Mouse (Mus musculus) activated CD4-positive, CD25-positive, alpha-beta regulatory T cell, adult 9 weeks (primary cell): Measurements from ENCODE around the gene Zfp184. TPM values are rescaled to one million over a fixed set of nuclear protein-coding genes. Genes with fewer than 3 reads are reported as not detected.

Experiments used
- polyA plus RNA-seq: library from polyadenylated mRNA; unstranded; fragments of 100-300 nt; shearing (Covaris generic); gene quantifications from one replicate; pipeline ENCODE4 v1.2.1, GENCODE M21; 2017

Gene Zfp184
- polyA plus RNA-seq = 0.32 TPM

DNA sequence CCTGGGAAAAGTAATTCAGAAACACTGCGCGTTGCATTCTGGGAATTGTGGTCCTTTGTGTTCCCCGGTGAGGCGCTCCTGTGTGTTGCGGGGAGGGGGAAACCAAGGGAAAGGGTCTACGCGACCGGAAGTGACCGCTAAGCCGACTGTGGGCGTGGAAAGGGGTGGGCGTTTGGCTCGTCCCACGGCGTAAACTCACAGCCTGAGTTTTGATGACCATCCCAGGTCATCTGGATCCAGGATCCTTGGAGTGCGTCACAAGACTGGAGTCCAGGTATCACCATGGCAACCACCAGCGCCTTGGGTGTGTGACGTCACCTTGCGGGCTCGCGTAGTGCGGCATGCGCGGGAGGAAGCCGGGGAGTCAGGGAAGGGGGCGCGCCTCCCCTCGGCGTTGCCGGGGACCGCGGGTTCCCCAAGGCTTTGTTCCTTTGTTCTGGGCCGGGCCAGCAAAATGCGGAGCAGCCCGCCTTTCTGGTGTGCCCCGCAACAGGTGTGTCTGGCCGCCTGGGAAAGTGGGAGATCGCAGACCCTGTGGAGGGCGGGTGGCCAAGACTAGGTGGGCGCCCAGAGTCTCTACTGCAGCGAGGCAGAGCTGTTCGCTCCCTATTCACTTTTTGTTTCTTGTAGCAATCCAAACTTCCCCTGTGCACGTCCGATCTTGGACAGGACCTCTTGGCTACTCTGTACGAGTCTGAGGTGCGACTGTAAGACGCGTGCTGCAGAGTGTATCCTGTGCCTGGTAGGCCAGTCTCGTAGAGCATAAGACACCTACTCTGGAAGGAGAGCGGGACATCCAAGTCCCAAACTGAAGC lies at the start of gene Zfp184:
Gene Zfp184 (plus strand): TSS at position 169 of the 815 bp plus-strand sequence.

DNA sequence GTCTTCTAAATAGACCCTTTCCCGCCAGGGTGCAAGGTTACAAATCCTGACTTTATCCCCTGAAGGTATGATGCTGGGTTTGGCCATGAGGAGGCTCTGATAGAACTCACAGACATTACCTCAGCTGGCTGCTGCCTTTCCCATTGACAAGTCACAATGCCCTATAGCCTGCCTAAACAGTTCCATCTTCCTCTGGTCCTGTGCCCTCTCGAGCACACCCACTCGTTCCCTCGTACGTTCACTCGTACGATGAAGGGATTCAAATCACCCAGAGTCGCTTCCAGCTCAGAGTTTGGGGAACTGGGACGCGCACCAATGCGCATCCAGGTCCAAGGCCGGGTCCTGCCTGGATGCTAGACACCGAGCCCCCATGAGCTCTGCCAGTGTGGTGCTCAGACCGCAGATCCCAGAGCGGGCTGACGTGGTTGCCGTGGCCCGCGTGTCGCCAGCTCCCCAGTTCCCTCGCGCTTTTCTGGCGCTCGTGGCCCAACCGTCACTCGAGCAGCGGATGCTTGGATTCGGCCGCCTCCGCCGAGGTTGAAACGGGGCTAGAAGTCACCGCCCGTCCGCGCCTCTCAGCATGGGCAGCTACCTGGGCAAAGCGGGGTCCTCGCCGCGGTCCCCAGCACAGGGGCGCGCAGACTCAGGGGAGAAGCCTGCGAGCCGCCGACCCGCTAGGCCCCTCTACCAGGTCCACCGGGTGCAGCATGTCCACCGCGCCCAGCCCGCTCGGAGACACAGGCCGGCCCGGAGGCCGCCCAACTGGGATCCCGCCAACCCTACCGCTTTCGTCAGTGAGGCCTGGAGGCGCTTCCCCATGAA lies 36.3 kb downstream of the Zfp184 start, which contains the start of gene Pom121l2:
Gene Pom121l2 (plus strand): TSS at position 214 of the 822 bp plus-strand sequence.

DNA sequence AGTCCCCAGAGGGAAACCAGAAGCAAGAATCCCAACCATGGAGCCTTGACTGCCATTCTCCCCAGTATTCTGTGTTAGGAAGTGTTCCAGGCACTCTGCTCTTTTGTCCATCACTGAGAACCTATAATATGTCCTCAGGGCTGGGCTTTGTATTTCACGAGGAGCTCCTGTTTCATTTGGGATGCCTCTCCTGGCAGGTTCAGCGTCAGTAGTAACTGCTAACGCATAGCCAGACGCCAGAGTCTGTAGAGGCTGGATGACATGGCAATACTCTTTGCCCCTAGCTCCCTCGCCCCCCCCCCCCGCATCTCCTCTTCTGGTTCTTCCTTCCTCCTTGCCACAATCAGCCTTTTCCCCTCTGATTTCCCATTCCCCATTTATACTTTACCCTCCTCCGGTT lies 64.7 kb downstream of the Zfp184 start, which contains the start of gene Prss16:
Gene Prss16 (minus strand): TSS at position 101 of the 400 bp plus-strand sequence.

Other genes with a start within 250 kb of the Zfp184 start
- gene Olfr1359, start 247.0 kb upstream of the Zfp184 start, polyA plus RNA-seq = not detected
- gene Hist1h2bl, start 229.0 kb upstream of the Zfp184 start, polyA plus RNA-seq = not detected
- not detected for gene Hist1h2ai, start 228.7 kb upstream of the Zfp184 start, polyA plus RNA-seq
- not detected for gene Hist1h3h, start 227.4 kb upstream of the Zfp184 start, polyA plus RNA-seq
- 0.72 TPM for gene Hist1h2bm, start 223.1 kb upstream of the Zfp184 start, polyA plus RNA-seq
- 0.42 TPM for gene Hist1h4j, start 210.0 kb upstream of the Zfp184 start, polyA plus RNA-seq
- gene Hist1h4k, start 194.6 kb upstream of the Zfp184 start, polyA plus RNA-seq = 15.6 TPM
- gene Hist1h2ak, start 191.3 kb upstream of the Zfp184 start, polyA plus RNA-seq = 2.0 TPM
- 2.6 TPM for gene Hist1h2bn, start 191.0 kb upstream of the Zfp184 start, polyA plus RNA-seq
- 10.2 TPM for gene Hist1h1b, start 164.5 kb upstream of the Zfp184 start, polyA plus RNA-seq
- gene Hist1h3i, start 161.7 kb upstream of the Zfp184 start, polyA plus RNA-seq = not detected
- not detected for gene Hist1h2an, start 157.9 kb upstream of the Zfp184 start, polyA plus RNA-seq
- 1.8 TPM for gene Hist1h2bp, start 157.6 kb upstream of the Zfp184 start, polyA plus RNA-seq
- gene Hist1h2bq, start 134.9 kb upstream of the Zfp184 start, polyA plus RNA-seq = 9.2 TPM
- not detected for gene Hist1h2ao, start 134.6 kb upstream of the Zfp184 start, polyA plus RNA-seq
- gene Hist1h4m, start 133.3 kb upstream of the Zfp184 start, polyA plus RNA-seq = 32.8 TPM
- 20.2 TPM for gene Hist1h4n, start 112.9 kb upstream of the Zfp184 start, polyA plus RNA-seq
- 122 TPM for gene Hist1h2ap, start 111.6 kb upstream of the Zfp184 start, polyA plus RNA-seq
- gene Hist1h2br, start 111.4 kb upstream of the Zfp184 start, polyA plus RNA-seq = 8.9 TPM
- gene Pom121l2, start 36.1 kb downstream of the Zfp184 start, polyA plus RNA-seq = not detected
- 0.23 TPM for gene Prss16, start 64.6 kb downstream of the Zfp184 start, polyA plus RNA-seq
- not detected for gene Hist1h2ah, start 90.5 kb downstream of the Zfp184 start, polyA plus RNA-seq
- not detected for gene Hist1h2bk, start 90.8 kb downstream of the Zfp184 start, polyA plus RNA-seq
- 17.7 TPM for gene Hist1h4i, start 96.3 kb downstream of the Zfp184 start, polyA plus RNA-seq
- 1.4 TPM for gene Hist1h2ag, start 97.8 kb downstream of the Zfp184 start, polyA plus RNA-seq
- gene Hist1h2bj, start 98.1 kb downstream of the Zfp184 start, polyA plus RNA-seq = 3.6 TPM
- gene Vmn1r188, start 139.3 kb downstream of the Zfp184 start, polyA plus RNA-seq = not detected
- gene Vmn1r189, start 160.7 kb downstream of the Zfp184 start, polyA plus RNA-seq = not detected
- gene Vmn1r191, start 238.9 kb downstream of the Zfp184 start, polyA plus RNA-seq = not detected
- gene Vmn1r192, start 246.0 kb downstream of the Zfp184 start, polyA plus RNA-seq = not detected